Mouse (Mus musculus) ovary, postnatal 36 days (tissue): ENCODE data around the gene Taar8c.

Experiments used
- DNase-seq: peaks from one replicate; pipeline ENCODE4 v3.0.0; 2022; ENCODE audit warnings: low spot score, mixed read lengths

Gene Taar8c

DNA sequence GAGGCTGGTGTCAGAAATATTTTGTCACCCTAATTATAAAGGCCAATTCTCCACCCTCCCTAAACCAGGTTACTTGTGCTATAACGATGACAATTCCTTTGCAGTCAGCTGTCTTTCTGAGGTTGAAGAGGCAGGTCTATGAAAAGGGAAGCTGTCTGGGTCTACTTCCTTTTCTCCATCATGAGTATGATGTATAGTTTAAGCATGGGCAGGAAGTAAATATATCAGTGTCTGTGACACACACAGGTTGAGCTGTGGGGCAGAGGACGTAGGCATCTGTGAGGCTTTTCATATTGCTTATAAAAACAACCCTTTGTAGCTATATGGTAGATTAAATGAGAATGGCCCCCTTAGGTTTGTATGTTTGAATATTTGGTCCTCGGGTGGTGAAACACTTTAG is 42.7 kb downstream of the Taar8c start:
- DNase-seq, result no peak

DNA sequence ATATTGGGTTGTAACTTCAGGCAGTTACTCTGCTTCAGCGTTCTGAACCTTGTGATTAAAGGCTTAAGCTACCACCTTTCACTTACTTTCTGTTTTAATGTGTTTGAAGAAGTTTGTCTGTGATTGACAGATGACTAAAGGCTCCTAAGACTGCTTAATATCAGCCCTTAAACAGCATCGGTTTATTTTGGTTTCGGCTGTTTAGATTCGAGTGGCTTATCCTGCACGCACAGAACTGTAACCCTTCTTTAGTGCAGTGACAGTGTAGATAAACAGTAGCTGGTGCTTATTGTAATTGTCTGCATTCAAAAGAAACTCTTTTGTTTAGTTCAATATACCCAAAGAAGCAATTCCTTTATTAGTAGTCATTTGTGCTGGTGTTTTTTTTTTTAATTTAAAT is 49.7 kb downstream of the Taar8c start:
- no peak for DNase-seq
